Mouse (Mus musculus) heart, embryonic 11.5 days (tissue): Measurements from ENCODE around the gene Efcc1. TPM values are rescaled to one million over a fixed set of nuclear protein-coding genes. Genes with fewer than 3 reads are reported as not detected.

Source experiments
- ATAC-seq: fragments of 200-750 bp; cut with Nextera tagmentation; replicated peaks from 2 replicates; pipeline ENCODE4 v1.8.0; 2017; ENCODE audit warnings: moderate library complexity; ENCODE audit not compliant: insufficient number of reproducible peaks, low FRiP score, low TSS enrichment
- H3K27ac ChIP-seq: fragments of 300-500 bp; sonication (generic); 2 replicates; pipeline ENCODE4 v1.5.1; 2014; ENCODE audit warnings: mild to moderate bottlenecking, low read depth, low read length
- H3K27me3 ChIP-seq: fragments of 300-500 bp; sonication (generic); 2 replicates; pipeline ENCODE4 v1.6.1; 2014; ENCODE audit warnings: mild to moderate bottlenecking, low read length, mixed read lengths; ENCODE audit not compliant: control insufficient read depth, insufficient read depth
- H3K36me3 ChIP-seq: fragments of 300-500 bp; sonication (generic); 2 replicates; pipeline ENCODE4 v1.6.1; 2014; ENCODE audit warnings: mild to moderate bottlenecking, low read length, moderate library complexity, mixed read lengths; ENCODE audit not compliant: control insufficient read depth, insufficient read depth
- H3K4me1 ChIP-seq: fragments of 300-500 bp; sonication (generic); 2 replicates; pipeline ENCODE4 v1.6.1; 2014; ENCODE audit warnings: low read length; ENCODE audit not compliant: control insufficient read depth, insufficient read depth
- H3K4me2 ChIP-seq: fragments of 300-500 bp; sonication (generic); 2 replicates; pipeline ENCODE4 v1.6.1; 2014; ENCODE audit warnings: mild to moderate bottlenecking, moderate library complexity
- H3K4me3 ChIP-seq: fragments of 300-500 bp; sonication (generic); 2 replicates; pipeline ENCODE4 v1.5.1; 2014; ENCODE audit warnings: low read depth, low read length
- H3K9ac ChIP-seq: fragments of 300-500 bp; sonication (generic); 2 replicates; pipeline ENCODE4 v1.6.1; 2014; ENCODE audit warnings: mild to moderate bottlenecking, low read depth, low read length, moderate library complexity
- H3K9me3 ChIP-seq: fragments of 300-500 bp; sonication (generic); replicated peaks from 2 replicates; pipeline ENCODE4 v1.6.1; 2016; ENCODE audit warnings: low read length; ENCODE audit not compliant: control insufficient read depth
- WGBS: fragments of 180-500 bp; shearing (Covaris S2); extraction: QIAGEN DNeasy Blood & Tissue Kit; methylation state at CpG from one replicate; pipeline ENCODE4 v1.1.7; 2014; ENCODE audit not compliant: insufficient replicate concordance; 5-methylcytosine and 5-hydroxymethylcytosine counted together
- polyA plus RNA-seq: library from polyadenylated mRNA; unstranded; fragments of >200 nt; fragmentation: Nextera tagmentation; extraction: Ambion mirVana; gene quantifications from 2 replicates; pipeline ENCODE4 v1.2.1, GENCODE M21; 2014

Efcc1 gene
- polyA plus RNA-seq, 1 experiment from 2014 or later: not detected

- no peaks in the 10 kb centered on the region for H3K27me3 ChIP-seq
- no peak for ATAC-seq
- H3K9me3 ChIP-seq: no peaks in the 10 kb centered on the region
- no peak overlapping the region for H3K4me3 ChIP-seq
- no peak overlapping the region for H3K27ac ChIP-seq
- no peak overlapping the region for H3K9ac ChIP-seq
- peaks cover 4% of the 10 kb centered on the region; the same call in 1 of the 2 replicates for H3K4me1 ChIP-seq
- WGBS: 85% methylated on average over 2 of the region's 2 CpGs
- H3K36me3 ChIP-seq: no peaks in the 10 kb centered on the region
- H3K4me2 ChIP-seq: no peak overlapping the region
Observed at GRCm38 (mm10) chr6:87748078-87748477, 17.4 kb downstream of the Efcc1 start.

- H3K27ac ChIP-seq: no peak overlapping the region
- no peaks in the 10 kb centered on the region for H3K27me3 ChIP-seq
- H3K4me2 ChIP-seq: no peak overlapping the region
- H3K36me3 ChIP-seq: no peaks in the 10 kb centered on the region
- no peak overlapping the region for H3K4me3 ChIP-seq
- ATAC-seq: no peak
- H3K9me3 ChIP-seq: no peaks in the 10 kb centered on the region
- H3K9ac ChIP-seq: no peak overlapping the region
- 61% methylated on average over 6 of the region's 6 CpGs for WGBS
- peaks cover 4% of the 10 kb centered on the region; the same call in 1 of the 2 replicates for H3K4me1 ChIP-seq
Observed at GRCm38 (mm10) chr6:87748531-87748930, 17.9 kb downstream of the Efcc1 start.

GRCm38 (mm10) chr6:87750184-87750910 is 19.7 kb downstream of the Efcc1 start:
- H3K4me3 ChIP-seq: no peak overlapping the region
- H3K27ac ChIP-seq: no peak overlapping the region
- ATAC-seq: no peak
- peaks cover 4% of the 10 kb centered on the region; the same call in 1 of the 2 replicates for H3K4me1 ChIP-seq
- WGBS: 81% methylated on average over 8 of the region's 8 CpGs
- no peaks in the 10 kb centered on the region for H3K27me3 ChIP-seq
- no peak overlapping the region for H3K4me2 ChIP-seq
- no peaks in the 10 kb centered on the region for H3K36me3 ChIP-seq
- no peaks in the 10 kb centered on the region for H3K9me3 ChIP-seq
- H3K9ac ChIP-seq: no peak overlapping the region

GRCm38 (mm10) chr6:87751574-87751973 is 20.9 kb downstream of the Efcc1 start:
- Histone ChIP-seq H3K9me3 (no peaks in the 10 kb centered on the region), H3K27ac (no peak overlapping the region), H3K4me2 (no peak overlapping the region), H3K9ac (no peak overlapping the region), H3K27me3 (no peaks in the 10 kb centered on the region), H3K36me3 (no peaks in the 10 kb centered on the region), H3K4me1 (peaks cover 4% of the 10 kb centered on the region; the same call in 1 of the 2 replicates), H3K4me3 (no peak overlapping the region)
- ATAC-seq: no peak
- WGBS: 78% methylated on average over 6 of the region's 6 CpGs

- ATAC-seq: no peak
- 88% methylated on average over 4 of the region's 4 CpGs for WGBS
- H3K27me3 ChIP-seq: no peaks in the 10 kb centered on the region
- no peaks in the 10 kb centered on the region for H3K9me3 ChIP-seq
- H3K27ac ChIP-seq: no peak overlapping the region
- no peaks in the 10 kb centered on the region for H3K4me1 ChIP-seq
- H3K4me2 ChIP-seq: no peak overlapping the region
- H3K4me3 ChIP-seq: no peak overlapping the region
- H3K36me3 ChIP-seq: no peaks in the 10 kb centered on the region
- no peak overlapping the region for H3K9ac ChIP-seq
Observed at GRCm38 (mm10) chr6:87755196-87755595, 24.5 kb downstream of the Efcc1 start.

GRCm38 (mm10) chr6:87756896-87757295 is 26.2 kb downstream of the Efcc1 start:
- no peak overlapping the region for H3K4me3 ChIP-seq
- no peaks in the 10 kb centered on the region for H3K27me3 ChIP-seq
- H3K9ac ChIP-seq: no peak overlapping the region
- H3K9me3 ChIP-seq: no peaks in the 10 kb centered on the region
- ATAC-seq: no peak
- no peak overlapping the region for H3K27ac ChIP-seq
- no peaks in the 10 kb centered on the region for H3K36me3 ChIP-seq
- H3K4me2 ChIP-seq: no peak overlapping the region
- 83% methylated on average over 8 of the region's 8 CpGs for WGBS
- no peaks in the 10 kb centered on the region for H3K4me1 ChIP-seq

- no peaks in the 10 kb centered on the region for H3K9me3 ChIP-seq
- no peak overlapping the region for H3K9ac ChIP-seq
- no peaks in the 10 kb centered on the region for H3K36me3 ChIP-seq
- no peak overlapping the region for H3K4me3 ChIP-seq
- 78% methylated on average over 3 of the region's 3 CpGs for WGBS
- no peaks in the 10 kb centered on the region for H3K4me1 ChIP-seq
- ATAC-seq: no peak
- H3K4me2 ChIP-seq: no peak overlapping the region
- H3K27me3 ChIP-seq: no peaks in the 10 kb centered on the region
- H3K27ac ChIP-seq: no peak overlapping the region
Observed at GRCm38 (mm10) chr6:87759404-87759803, 28.7 kb downstream of the Efcc1 start.

- no peaks in the 10 kb centered on the region for H3K9me3 ChIP-seq
- no peaks in the 10 kb centered on the region for H3K27me3 ChIP-seq
- no peaks in the 10 kb centered on the region for H3K36me3 ChIP-seq
- no peak overlapping the region for H3K27ac ChIP-seq
- 65% methylated on average over 3 of the region's 3 CpGs for WGBS
- ATAC-seq: no peak
- no peak overlapping the region for H3K9ac ChIP-seq
- no peaks in the 10 kb centered on the region for H3K4me1 ChIP-seq
- no peak overlapping the region for H3K4me3 ChIP-seq
- H3K4me2 ChIP-seq: no peak overlapping the region
Observed at GRCm38 (mm10) chr6:87759850-87760249, 29.2 kb downstream of the Efcc1 start.

- Histone ChIP-seq H3K4me3 (no peak overlapping the region), H3K36me3 (no peaks in the 10 kb centered on the region), H3K9ac (no peak overlapping the region), H3K4me2 (no peak overlapping the region), H3K9me3 (no peaks in the 10 kb centered on the region), H3K4me1 (no peaks in the 10 kb centered on the region), H3K27ac (no peak overlapping the region), H3K27me3 (no peaks in the 10 kb centered on the region)
- 74% methylated on average over 5 of the region's 5 CpGs for WGBS
- no peak for ATAC-seq
Observed at GRCm38 (mm10) chr6:87762161-87762560, 31.5 kb downstream of the Efcc1 start.
